Mouse (Mus musculus): ENCODE results near the gene Col9a2. TPM values are rescaled to one million over a fixed set of nuclear protein-coding genes. Genes with fewer than 3 reads are reported as not detected.
"Not testable (repeated sequence)": the region's sequence is repeated elsewhere in the genome, so short reads cannot be mapped to it uniquely, and the experiment has no call there.

Col9a2 gene
- total RNA-seq, 2 experiments from 2014 or later = 3.4 to 3.8 TPM

DNA sequence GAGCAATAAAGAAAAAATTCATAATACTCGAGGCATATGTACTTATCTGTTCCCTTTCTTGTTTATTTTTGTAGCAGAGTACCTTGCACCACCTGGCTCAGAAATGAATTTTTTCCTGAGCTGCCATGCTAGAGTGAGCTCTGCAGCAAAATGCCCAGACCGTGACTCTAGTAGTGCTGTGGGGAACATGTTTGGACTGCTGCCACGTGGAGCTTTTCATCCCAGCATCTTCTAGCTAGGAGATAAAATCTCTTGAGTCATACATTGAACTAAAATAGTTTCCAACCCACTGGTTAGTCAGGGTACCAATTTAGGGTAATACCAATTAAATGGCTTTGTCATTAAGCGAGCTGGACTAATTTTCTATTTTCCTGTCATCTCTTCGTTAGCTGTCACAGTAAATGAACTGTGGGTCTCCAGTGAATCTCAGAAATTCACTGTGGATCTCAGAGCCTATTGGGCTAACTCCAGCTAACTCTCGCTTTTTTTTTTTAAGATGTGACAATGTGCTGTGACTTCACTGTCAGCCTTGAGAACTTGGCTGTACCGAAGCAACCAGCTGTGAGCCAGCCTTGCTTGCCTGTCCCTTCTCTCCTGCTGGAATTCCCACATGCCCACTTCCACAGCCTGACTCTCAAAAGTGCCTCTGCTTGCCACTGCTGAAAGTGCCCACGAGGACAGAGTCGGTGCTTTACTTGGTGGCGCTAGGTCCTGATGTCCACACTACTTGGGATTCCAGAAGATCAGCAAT lies 19.0 kb upstream of the Col9a2 start:
- DNase-seq (ENCODE audit: extremely low spot score in 1 of 2, low spot score in 1 of 2) = no peak

DNA sequence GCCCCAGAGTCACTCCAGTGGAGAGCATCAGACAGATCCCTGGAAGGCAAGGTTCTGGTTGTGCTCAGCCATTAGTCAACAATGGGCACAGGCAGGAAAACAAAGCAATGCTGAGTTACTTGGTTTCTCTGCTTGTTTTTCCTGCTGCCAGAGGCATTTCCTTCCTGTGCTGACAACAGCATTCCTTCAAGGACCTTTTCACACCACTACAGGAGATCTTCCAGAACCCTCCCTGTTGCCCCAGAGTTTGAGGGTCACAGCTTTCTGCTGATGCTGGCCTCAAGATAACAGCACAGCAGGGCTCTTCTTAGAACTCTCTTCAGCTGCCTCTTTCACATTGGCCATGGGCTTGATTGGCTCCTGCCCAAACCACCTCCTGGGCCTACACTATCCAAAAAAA lies 17.3 kb upstream of the Col9a2 start:
- DNase-seq (ENCODE audit: extremely low spot score in 1 of 2, low spot score in 1 of 2) = no peak

GRCm38 (mm10) chr4:121023464-121023863 lies 15.7 kb upstream of the Col9a2 start:
- DNase-seq (ENCODE audit: extremely low spot score in 1 of 2, low spot score in 1 of 2) = no peak

DNA sequence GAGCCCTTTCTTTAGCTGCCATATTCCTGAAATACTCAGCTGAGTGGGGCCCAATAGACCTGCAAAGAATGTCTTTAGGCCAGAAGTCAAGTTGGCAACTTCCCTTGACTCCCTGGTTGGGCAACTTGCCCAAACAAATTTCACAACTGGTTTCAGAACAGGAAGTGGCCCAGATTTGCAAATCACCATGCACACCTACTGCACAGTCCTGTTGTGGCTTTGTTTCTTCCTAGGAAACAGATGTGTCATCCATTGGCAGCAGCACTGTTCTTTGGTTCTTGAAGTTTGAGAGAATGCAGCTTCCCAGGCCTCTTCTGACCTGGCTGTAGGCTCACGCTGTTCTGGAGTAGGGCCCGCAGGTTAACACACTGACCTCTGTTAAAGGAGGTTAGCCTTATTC lies 15.2 kb upstream of the Col9a2 start:
- DNase-seq (ENCODE audit: extremely low spot score in 1 of 2, low spot score in 1 of 2) = no peak

GRCm38 (mm10) chr4:121025681-121026080 lies 13.5 kb upstream of the Col9a2 start:
- DNase-seq (ENCODE audit: extremely low spot score in 1 of 2, low spot score in 1 of 2) = no peak

DNA sequence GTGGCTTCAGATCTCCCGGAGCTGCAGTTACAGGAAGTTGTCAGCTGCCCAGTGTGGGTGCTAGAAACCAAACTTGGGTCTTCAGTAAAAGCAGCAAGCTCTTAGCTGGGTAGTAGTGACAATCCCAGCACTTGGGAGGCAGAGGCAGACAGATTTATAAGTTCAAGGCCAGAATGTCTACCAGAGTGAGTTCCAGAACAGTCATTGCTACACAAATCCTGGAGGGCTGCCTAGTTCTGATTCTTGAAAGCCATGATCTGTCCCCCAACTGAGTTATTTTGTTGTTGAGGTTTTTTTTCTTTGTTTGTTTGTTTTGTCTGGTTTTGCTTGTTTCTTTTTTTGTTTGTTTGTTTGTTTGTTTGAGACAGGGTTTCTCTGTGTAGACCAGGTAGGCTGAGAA lies 11.0 kb upstream of the Col9a2 start:
- DNase-seq (ENCODE audit: extremely low spot score in 1 of 2, low spot score in 1 of 2) = no peak

GRCm38 (mm10) chr4:121028659-121029392 lies 10.4 kb upstream of the Col9a2 start:
- peak in 1 of 2 experiments; percentile 74 for DNase-seq (ENCODE audit: extremely low spot score in 1 of 2, low spot score in 1 of 2)

DNA sequence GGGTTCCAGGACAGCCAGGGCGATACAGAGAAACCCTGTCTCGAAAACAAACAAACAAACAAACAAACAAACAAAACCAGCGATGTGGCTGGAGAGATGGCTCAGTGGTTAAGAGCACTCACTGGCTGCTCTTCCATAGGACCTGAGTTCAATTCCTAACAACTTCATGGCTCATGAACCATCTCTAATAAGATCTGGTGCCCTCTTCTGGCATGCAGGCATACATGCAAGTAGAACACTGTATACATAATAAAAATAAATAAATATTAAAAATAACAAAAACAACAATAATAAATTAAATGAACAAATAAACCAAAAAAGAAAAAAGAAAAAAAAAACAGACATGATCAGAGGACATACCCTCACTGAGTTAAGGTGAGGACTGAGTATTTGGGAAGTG lies 9.6 kb upstream of the Col9a2 start:
- no peak for DNase-seq (ENCODE audit: extremely low spot score in 1 of 2, low spot score in 1 of 2)

DNA sequence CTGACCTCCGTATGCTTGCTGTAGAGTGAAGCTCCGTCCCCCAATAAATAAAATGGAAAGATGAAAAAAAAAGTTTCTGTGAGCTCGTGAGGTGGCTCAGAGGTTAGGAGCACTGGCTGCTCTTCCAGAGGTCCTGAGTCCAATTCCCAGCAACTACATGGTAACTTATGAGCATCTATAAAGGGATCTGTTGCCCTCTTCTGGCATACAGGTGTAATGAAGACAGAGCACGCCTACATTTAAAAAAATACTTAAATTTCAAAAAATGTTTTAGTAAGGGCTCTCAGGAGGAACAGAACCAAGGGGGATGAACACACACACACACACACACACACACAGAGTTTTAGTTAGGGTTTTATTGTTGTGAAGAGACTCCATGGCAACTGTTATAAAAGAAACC lies 7.7 kb upstream of the Col9a2 start:
- no peak for DNase-seq (ENCODE audit: extremely low spot score in 1 of 2, low spot score in 1 of 2)

DNA sequence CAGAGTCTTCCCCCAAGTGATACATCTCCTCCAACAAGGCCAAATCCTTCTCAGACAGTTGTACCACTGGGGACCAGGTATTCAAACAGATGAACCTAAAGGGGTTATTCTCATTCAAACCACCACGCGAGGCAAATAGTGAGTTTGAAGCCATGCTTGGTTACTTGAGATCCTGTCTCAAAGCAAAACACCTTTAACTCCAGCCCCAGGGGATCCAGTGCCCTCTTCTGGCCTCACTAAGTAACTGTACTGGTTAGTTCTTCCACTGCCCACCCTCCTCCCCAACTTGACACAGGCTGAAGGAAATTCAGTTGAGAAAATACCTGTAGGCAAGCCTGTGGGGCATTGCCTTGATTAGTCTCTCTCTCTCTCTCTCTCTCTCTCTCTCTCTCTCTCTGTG lies 6.2 kb upstream of the Col9a2 start:
- DNase-seq (ENCODE audit: extremely low spot score in 1 of 2, low spot score in 1 of 2) = no peak

- DNase-seq (ENCODE audit: extremely low spot score in 1 of 2, low spot score in 1 of 2) = no peak
Measured at GRCm38 (mm10) chr4:121040323-121040722, 1.1 kb downstream of the Col9a2 start.

- peak; percentile 52 to 76 for DNase-seq (ENCODE audit: extremely low spot score in 1 of 2, low spot score in 1 of 2)
Measured at GRCm38 (mm10) chr4:121040897-121041671, 1.9 kb downstream of the Col9a2 start.

DNA sequence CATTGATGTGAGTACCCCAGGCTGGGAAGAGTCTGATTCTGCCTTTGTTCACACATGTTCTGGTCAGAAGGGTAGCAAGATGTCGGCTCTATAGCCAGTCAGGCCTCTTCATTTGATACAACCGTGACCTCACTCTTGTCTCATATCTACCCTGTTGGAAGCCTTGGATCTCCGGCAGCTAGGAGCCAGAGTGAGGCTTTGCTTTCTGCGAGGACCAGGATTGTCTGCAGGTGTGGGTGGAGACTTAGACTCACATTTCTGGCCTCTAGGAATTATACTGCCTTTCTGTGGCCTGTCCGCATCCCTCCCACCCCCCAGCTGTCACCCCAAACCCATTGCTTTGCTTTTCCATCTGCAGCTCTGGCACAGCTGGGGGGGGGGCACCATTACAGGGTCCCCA lies 3.3 kb downstream of the Col9a2 start:
- no peak for DNase-seq (ENCODE audit: extremely low spot score in 1 of 2, low spot score in 1 of 2)

DNA sequence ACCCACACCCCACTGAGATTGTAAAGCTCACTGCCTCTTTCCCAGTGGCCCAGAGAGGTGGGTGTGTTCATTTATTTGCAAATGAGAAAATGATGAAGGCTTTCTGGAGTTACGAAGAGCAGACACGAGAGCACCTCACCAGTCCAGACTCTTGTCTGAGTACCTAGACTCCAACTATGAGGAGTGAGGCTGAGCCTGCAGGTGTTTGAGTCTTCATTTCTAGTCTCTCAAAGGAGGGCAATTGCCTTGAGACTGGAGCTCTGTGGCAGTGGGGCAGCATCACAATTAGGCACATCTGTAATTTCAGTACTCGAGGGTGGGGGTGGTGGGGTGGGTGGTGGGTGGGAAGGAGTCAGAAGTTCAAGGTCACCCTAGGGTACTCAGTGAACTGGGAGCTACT lies 3.8 kb downstream of the Col9a2 start:
- DNase-seq (ENCODE audit: extremely low spot score in 1 of 2, low spot score in 1 of 2) = no peak

GRCm38 (mm10) chr4:121051863-121052262 lies 12.7 kb downstream of the Col9a2 start:
- no peak for DNase-seq (ENCODE audit: extremely low spot score in 1 of 2, low spot score in 1 of 2)

- DNase-seq (ENCODE audit: extremely low spot score in 1 of 2, low spot score in 1 of 2) = no peak
Measured at GRCm38 (mm10) chr4:121052454-121053323, 13.5 kb downstream of the Col9a2 start.

GRCm38 (mm10) chr4:121056342-121056741 lies 17.2 kb downstream of the Col9a2 start:
- peak in 1 of 2 experiments; percentile 46 for DNase-seq (ENCODE audit: extremely low spot score in 1 of 2, low spot score in 1 of 2)

DNA sequence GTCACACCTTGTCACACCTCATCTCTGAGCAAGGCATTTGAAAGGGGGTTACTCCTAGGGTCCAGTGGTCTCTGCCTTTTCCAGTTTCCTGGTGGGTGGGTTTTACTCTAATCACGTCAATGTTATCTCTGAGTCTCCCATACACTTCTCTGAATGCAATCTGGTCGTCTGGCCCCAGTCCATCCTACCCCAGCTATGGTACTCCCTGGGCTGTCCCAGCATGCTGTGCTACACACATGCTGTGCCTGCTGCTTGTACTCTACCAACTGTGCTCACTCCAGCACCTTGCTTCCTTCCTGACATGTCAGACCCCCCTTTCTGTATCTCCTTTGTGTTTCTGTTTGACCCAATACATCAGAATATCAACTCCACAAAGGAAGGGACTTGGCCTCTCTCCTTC lies 17.8 kb downstream of the Col9a2 start:
- no peak for DNase-seq (ENCODE audit: extremely low spot score in 1 of 2, low spot score in 1 of 2)

DNA sequence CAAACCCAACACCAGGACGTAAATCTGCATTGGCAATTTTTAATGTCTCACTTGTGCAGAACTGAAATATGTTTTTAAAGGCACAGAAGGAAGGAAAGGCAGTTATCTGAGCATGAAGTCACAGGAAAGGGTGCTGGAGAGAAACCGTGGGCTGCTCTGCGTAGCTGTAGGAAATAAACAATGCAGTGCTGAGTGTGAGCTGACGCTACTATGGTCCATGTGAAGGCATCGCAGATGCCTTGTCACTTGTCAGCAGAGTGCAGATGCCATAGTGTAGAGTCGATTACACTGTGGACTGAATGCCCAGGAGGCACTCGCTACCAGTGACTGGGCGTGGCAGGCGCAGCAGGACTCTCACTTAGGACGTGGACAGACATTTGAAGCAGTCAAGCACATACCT lies 20.0 kb downstream of the Col9a2 start:
- not testable (repeated sequence) for DNase-seq (ENCODE audit: extremely low spot score in 1 of 2, low spot score in 1 of 2)

DNA sequence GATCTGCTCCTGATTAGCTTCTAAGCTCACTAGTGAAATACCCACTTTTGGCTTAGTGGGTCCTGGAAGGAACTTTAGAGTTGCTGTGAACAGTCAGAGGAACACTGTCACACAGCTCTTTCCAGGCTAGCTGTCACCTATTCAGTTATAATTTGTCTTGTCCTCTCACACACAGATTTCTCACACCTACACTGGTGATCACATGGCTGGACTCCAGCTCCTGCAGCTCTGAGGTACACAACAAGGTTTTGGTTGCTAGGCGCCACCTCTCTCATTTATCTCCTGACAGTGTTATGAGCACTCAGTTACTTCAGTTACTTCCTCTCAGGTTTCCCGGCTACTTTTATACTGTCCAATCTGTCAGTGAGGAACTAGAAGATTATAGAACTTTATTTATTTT lies 26.2 kb downstream of the Col9a2 start:
- no peak for DNase-seq (ENCODE audit: extremely low spot score in 1 of 2, low spot score in 1 of 2)

Data from layer of hippocampus, postnatal 25 days (tissue).